Mouse (Mus musculus) hindbrain, embryonic 15.5 days (tissue): ENCODE data around the gene Ryr2. TPM values are rescaled to one million over a fixed set of nuclear protein-coding genes. Genes with fewer than 3 reads are reported as not detected.
"Not testable (repeated sequence)": the region's sequence is repeated elsewhere in the genome, so short reads cannot be mapped to it uniquely, and the experiment has no call there.

ENCODE experiments used
- ATAC-seq: fragments of 200-750 bp; cut with Nextera tagmentation; 2 replicates; pipeline ENCODE4 v1.8.0; 2017; ENCODE audit warnings: low read depth, moderate number of reproducible peaks, moderate TSS enrichment; ENCODE audit not compliant: low FRiP score
- H3K27ac ChIP-seq: fragments of 300-500 bp; sonication (generic); replicated peaks from 2 replicates; pipeline ENCODE4 v1.5.1; 2015; ENCODE audit warnings: mild to moderate bottlenecking, inconsistent platforms
- H3K27me3 ChIP-seq: fragments of 300-500 bp; sonication (generic); 2 replicates; pipeline ENCODE4 v1.6.1; 2015; ENCODE audit warnings: control low read depth, inconsistent platforms
- H3K36me3 ChIP-seq: fragments of 300-500 bp; sonication (generic); 2 replicates; pipeline ENCODE4 v1.6.1; 2015; ENCODE audit warnings: control low read depth, inconsistent platforms
- H3K4me1 ChIP-seq: fragments of 300-500 bp; sonication (generic); replicated peaks from 2 replicates; pipeline ENCODE4 v1.6.1; 2015; ENCODE audit warnings: control low read depth, inconsistent platforms
- H3K4me2 ChIP-seq: fragments of 300-500 bp; sonication (generic); 2 replicates; pipeline ENCODE4 v1.6.1; 2015; ENCODE audit warnings: moderate library complexity, mild to moderate bottlenecking, inconsistent platforms
- H3K4me3 ChIP-seq: fragments of 300-500 bp; sonication (generic); 2 replicates; pipeline ENCODE4 v1.5.1; 2015; ENCODE audit warnings: mild to moderate bottlenecking, inconsistent platforms
- H3K9ac ChIP-seq: fragments of 300-500 bp; sonication (generic); 2 replicates; pipeline ENCODE4 v1.6.1; 2015; ENCODE audit warnings: inconsistent platforms
- H3K9me3 ChIP-seq: fragments of 300-500 bp; sonication (generic); 2 replicates; pipeline ENCODE4 v1.6.1; 2016; ENCODE audit warnings: control low read depth, inconsistent platforms
- WGBS: fragments of 180-500 bp; shearing (Covaris S2); methylation state at CpG from one replicate; pipeline ENCODE4 v1.1.7; 2015; 5-methylcytosine and 5-hydroxymethylcytosine counted together
- polyA plus RNA-seq: library from polyadenylated mRNA; unstranded; fragments of >200 nt; fragmentation: Nextera tagmentation; extraction: Ambion mirVana; gene quantifications from 2 replicates; pipeline ENCODE4 v1.2.1, GENCODE M21; 2015

The Ryr2 gene
- 3.7 and 4.6 TPM in 2 replicates for polyA plus RNA-seq

- H3K27me3 ChIP-seq: no peaks in the 10 kb centered on the region
- peak within 1 kb of the TSS; percentile 88 for H3K4me2 ChIP-seq
- peak within 1 kb of the TSS; percentile 89 for H3K4me3 ChIP-seq
- H3K9me3 ChIP-seq: no peaks in the 10 kb centered on the region
- H3K27ac ChIP-seq: peak within 1 kb of the TSS; percentile 93
- H3K4me1 ChIP-seq: peaks cover 8% of the 10 kb centered on the region; the same call in 1 of the 2 replicates
- WGBS: 12% methylated on average over 34 of the region's 64 CpGs
- H3K9ac ChIP-seq: peak within 1 kb of the TSS; percentile 88
- ATAC-seq: peak; percentile 90
- no peaks in the 10 kb centered on the region for H3K36me3 ChIP-seq
Observed at GRCm38 (mm10) chr13:12106662-12107632, at the start of gene Ryr2. Ryr2 (minus strand) TSS chr13:12106945.

GRCm38 (mm10) chr13:12153922-12154321 is 47.2 kb upstream of the Ryr2 start:
- Histone ChIP-seq H3K27me3 (no peaks in the 10 kb centered on the region), H3K9me3 (no peaks in the 10 kb centered on the region), H3K27ac (no peak overlapping the region), H3K4me3 (no peak overlapping the region), H3K4me1 (no peaks in the 10 kb centered on the region), H3K9ac (no peak overlapping the region), H3K36me3 (no peaks in the 10 kb centered on the region), H3K4me2 (no peak overlapping the region)
- ATAC-seq: no peak
- 73% methylated on average over 11 of the region's 11 CpGs for WGBS

GRCm38 (mm10) chr13:12146918-12147507 is 40.3 kb upstream of the Ryr2 start:
- H3K27ac ChIP-seq: no peak overlapping the region
- WGBS: 73% methylated on average over 6 of the region's 6 CpGs
- H3K9ac ChIP-seq: no peak overlapping the region
- H3K27me3 ChIP-seq: no peaks in the 10 kb centered on the region
- no peaks in the 10 kb centered on the region for H3K9me3 ChIP-seq
- no peak overlapping the region for H3K4me2 ChIP-seq
- no peaks in the 10 kb centered on the region for H3K36me3 ChIP-seq
- ATAC-seq: no peak
- H3K4me1 ChIP-seq: no peaks in the 10 kb centered on the region
- H3K4me3 ChIP-seq: no peak overlapping the region

- ATAC-seq: no peak
- H3K27ac ChIP-seq: no peak overlapping the region
- H3K36me3 ChIP-seq: no peaks in the 10 kb centered on the region
- H3K9me3 ChIP-seq: no peaks in the 10 kb centered on the region
- H3K4me2 ChIP-seq: no peak overlapping the region
- H3K9ac ChIP-seq: no peak overlapping the region
- H3K4me3 ChIP-seq: no peak overlapping the region
- whole genome bisulfite sequencing: 83% methylated on average over 2 of the region's 2 CpGs
- H3K4me1 ChIP-seq: no peaks in the 10 kb centered on the region
- no peaks in the 10 kb centered on the region for H3K27me3 ChIP-seq
Observed at GRCm38 (mm10) chr13:12146402-12146801, 39.7 kb upstream of the Ryr2 start.

DNA sequence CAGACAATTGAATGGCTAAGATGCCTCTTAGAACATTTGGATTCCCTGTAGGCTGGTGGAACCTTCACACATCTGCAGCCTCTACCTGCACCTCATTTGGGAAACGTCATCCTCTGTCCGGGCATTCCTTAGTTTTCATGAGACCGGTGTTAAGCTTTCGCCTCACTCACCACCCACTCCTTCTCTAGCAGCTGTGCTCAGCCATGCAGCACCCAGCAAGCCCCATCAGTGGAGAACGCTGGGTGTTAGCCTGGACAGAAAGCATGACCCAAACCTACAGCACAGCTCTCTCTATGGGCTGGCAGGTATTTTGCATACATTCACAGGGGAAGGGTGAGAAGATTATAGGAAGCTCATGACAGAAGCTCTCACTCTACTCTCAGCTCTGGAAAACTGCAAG is 36.6 kb upstream of the Ryr2 start:
- Histone ChIP-seq H3K4me1 (no peaks in the 10 kb centered on the region), H3K9ac (no peak overlapping the region), H3K4me3 (no peak overlapping the region), H3K27me3 (no peaks in the 10 kb centered on the region), H3K9me3 (no peaks in the 10 kb centered on the region), H3K4me2 (no peak overlapping the region), H3K36me3 (no peaks in the 10 kb centered on the region), H3K27ac (no peak overlapping the region)
- no peak for ATAC-seq
- 90% methylated on average over 5 of the region's 5 CpGs for WGBS

GRCm38 (mm10) chr13:12136461-12136860 is 29.7 kb upstream of the Ryr2 start:
- H3K27ac ChIP-seq: not testable (repeated sequence)

DNA sequence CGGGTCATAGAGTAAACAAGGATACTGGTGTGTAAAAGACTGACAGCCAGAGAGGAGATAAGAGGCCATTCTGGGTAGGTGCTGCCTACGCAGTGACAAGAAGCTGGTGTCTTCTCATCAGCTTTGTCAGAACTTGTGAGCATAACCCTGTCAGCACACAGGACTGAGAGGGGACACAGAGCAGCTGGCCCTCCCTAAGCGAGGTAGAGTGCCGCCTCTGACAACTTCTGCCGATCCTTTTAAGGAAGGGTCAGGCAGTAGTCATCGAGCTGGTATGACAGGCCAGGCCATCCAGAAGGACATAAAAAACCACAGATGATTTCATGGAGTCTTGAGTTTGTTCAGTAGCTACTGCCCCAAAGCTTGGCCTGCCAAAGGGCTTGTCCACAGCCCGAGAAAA is 26.8 kb upstream of the Ryr2 start:
- no peaks in the 10 kb centered on the region for H3K27me3 ChIP-seq
- H3K4me3 ChIP-seq: no peak overlapping the region
- H3K4me2 ChIP-seq: no peak overlapping the region
- H3K9ac ChIP-seq: no peak overlapping the region
- no peak for ATAC-seq
- H3K36me3 ChIP-seq: no peaks in the 10 kb centered on the region
- WGBS: 90% methylated on average over 7 of the region's 7 CpGs
- H3K9me3 ChIP-seq: no peaks in the 10 kb centered on the region
- H3K4me1 ChIP-seq: peaks cover 5% of the 10 kb centered on the region; the same call in 1 of the 2 replicates
- no peak overlapping the region for H3K27ac ChIP-seq

More at GRCm38 (mm10) chr13:12136461-12136860, 29.7 kb upstream of the Ryr2 start:
- H3K4me3 ChIP-seq, H3K9me3 ChIP-seq, H3K9ac ChIP-seq, ATAC-seq, H3K27me3 ChIP-seq, H3K4me1 ChIP-seq, H3K4me2 ChIP-seq, H3K36me3 ChIP-seq: not testable (repeated sequence)
- 87% methylated on average over 10 of the region's 10 CpGs for WGBS

- no peak for ATAC-seq
Observed at GRCm38 (mm10) chr13:12132160-12132710, 25.5 kb upstream of the Ryr2 start.

DNA sequence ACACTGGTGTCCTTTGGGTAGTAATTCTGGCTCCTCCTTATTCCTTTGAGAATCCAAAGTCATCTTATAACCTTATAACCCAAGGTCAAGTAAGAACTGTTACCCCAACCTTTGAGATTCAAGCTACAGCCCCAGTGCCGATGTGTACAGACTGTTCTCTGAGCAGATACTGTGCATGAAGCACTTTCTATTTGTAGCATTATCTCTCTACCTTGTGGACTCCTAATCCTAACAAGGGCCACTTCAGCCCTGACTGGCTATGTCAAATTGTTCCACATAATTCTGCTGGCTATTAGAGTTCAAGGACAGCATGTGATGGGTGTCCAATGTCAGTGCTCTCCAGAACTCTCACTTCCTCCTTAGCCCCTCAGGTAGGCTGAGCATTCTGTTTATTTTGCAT is 22.4 kb upstream of the Ryr2 start:
- WGBS: 92% methylated on average over 1 of the region's 1 CpGs
- Histone ChIP-seq H3K4me3 (no peak overlapping the region), H3K9me3 (no peaks in the 10 kb centered on the region), H3K9ac (no peak overlapping the region), H3K27me3 (no peaks in the 10 kb centered on the region), H3K27ac (no peak overlapping the region), H3K4me2 (no peak overlapping the region), H3K4me1 (peaks cover 5% of the 10 kb centered on the region; the same call in 1 of the 2 replicates), H3K36me3 (no peaks in the 10 kb centered on the region)
- ATAC-seq: no peak

More at GRCm38 (mm10) chr13:12132160-12132710, 25.5 kb upstream of the Ryr2 start:
- Histone ChIP-seq H3K27me3 (no peaks in the 10 kb centered on the region), H3K9ac (no peak overlapping the region), H3K27ac (no peak overlapping the region), H3K4me1 (peaks cover 5% of the 10 kb centered on the region; the same call in 1 of the 2 replicates), H3K4me3 (no peak overlapping the region), H3K4me2 (no peak overlapping the region), H3K36me3 (no peaks in the 10 kb centered on the region), H3K9me3 (no peaks in the 10 kb centered on the region)
- 85% methylated on average over 3 of the region's 3 CpGs for WGBS

DNA sequence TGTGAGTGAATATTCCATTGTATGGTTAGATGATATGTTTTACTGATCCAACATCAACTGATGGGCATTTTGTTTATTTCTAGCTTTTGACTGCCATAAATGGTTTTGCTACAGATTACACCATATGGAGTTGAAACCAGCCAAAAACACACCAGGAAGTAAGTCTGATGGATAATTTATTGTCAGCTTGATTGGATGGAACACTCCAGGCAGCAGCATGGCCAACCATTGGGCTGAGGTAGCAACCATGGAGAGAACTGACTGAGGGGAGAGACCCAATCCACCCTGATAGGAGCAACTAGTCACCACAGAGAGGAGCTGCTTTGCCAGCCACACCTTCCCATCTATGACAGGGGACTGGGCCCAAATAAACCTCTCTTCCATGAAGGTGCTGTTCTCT is 19.4 kb upstream of the Ryr2 start:
- Histone ChIP-seq H3K9me3 (no peaks in the 10 kb centered on the region), H3K4me1 (peaks cover 2% of the 10 kb centered on the region; the same call in 1 of the 2 replicates), H3K27me3 (no peaks in the 10 kb centered on the region), H3K36me3 (no peaks in the 10 kb centered on the region), H3K4me3 (no peak overlapping the region), H3K4me2 (no peak overlapping the region), H3K27ac (no peak overlapping the region), H3K9ac (no peak overlapping the region)
- ATAC-seq: no peak

- Histone ChIP-seq H3K36me3 (no peaks in the 10 kb centered on the region), H3K4me3 (no peak overlapping the region), H3K9ac (no peak overlapping the region), H3K9me3 (no peaks in the 10 kb centered on the region), H3K27ac (no peak overlapping the region), H3K27me3 (no peaks in the 10 kb centered on the region), H3K4me2 (no peak overlapping the region), H3K4me1 (no peaks in the 10 kb centered on the region)
- WGBS: 71% methylated on average over 7 of the region's 7 CpGs
- no peak; the same call in 1 of the 2 replicates for ATAC-seq
Observed at GRCm38 (mm10) chr13:12124940-12125540, 18.3 kb upstream of the Ryr2 start.

GRCm38 (mm10) chr13:12115551-12115950 is 8.8 kb upstream of the Ryr2 start:
- Histone ChIP-seq H3K9me3 (no peaks in the 10 kb centered on the region), H3K4me3 (no peak overlapping the region), H3K4me1 (no peaks in the 10 kb centered on the region), H3K27me3 (no peaks in the 10 kb centered on the region), H3K9ac (no peak overlapping the region), H3K4me2 (no peak overlapping the region), H3K36me3 (no peaks in the 10 kb centered on the region), H3K27ac (no peak overlapping the region)
- 94% methylated on average over 8 of the region's 8 CpGs for WGBS
- ATAC-seq: no peak
